Mouse (Mus musculus) induced T-regulatory cell, adult 2 months (primary cell): ENCODE measurements at regions not wholly inside any gene's neighbourhood (a gene's known extent, or its start where the extent isn't known, plus 50 kb on each side); places are given as distances from the start of the nearest gene placed in this dataset.
"Not testable (repeated sequence)": the region's sequence is repeated elsewhere in the genome, so short reads cannot be mapped to it uniquely, and the experiment has no call there.

Experiments used
- DNase-seq: peaks from one replicate; pipeline ENCODE4 v3.0.0-alpha.2; 2012; ENCODE audit warnings: low read depth

- DNase-seq: no peak
Measured at GRCm38 (mm10) chr3:117116210-117116609, 147.4 kb upstream of the Palmd start.

- DNase-seq: no peak
Measured at GRCm38 (mm10) chr3:117112766-117113165, 144.0 kb upstream of the Palmd start.

GRCm38 (mm10) chr3:117112304-117112703 is 143.5 kb upstream of the Palmd start:
- no peak for DNase-seq

- no peak for DNase-seq
Measured at GRCm38 (mm10) chr3:117108966-117109700, 140.3 kb upstream of the Palmd start.

- no peak for DNase-seq
Measured at GRCm38 (mm10) chr3:117107986-117108385, 139.2 kb upstream of the Palmd start.

GRCm38 (mm10) chr3:117107378-117107777 is 138.6 kb upstream of the Palmd start:
- no peak for DNase-seq

GRCm38 (mm10) chr3:117087646-117088045 is 118.9 kb upstream of the Palmd start:
- no peak for DNase-seq

GRCm38 (mm10) chr3:117076734-117077133 is 107.9 kb upstream of the Palmd start:
- DNase-seq: no peak

GRCm38 (mm10) chr3:117073399-117073798 is 104.6 kb upstream of the Palmd start:
- no peak for DNase-seq

GRCm38 (mm10) chr3:117072998-117073397 is 104.2 kb upstream of the Palmd start:
- DNase-seq: no peak

GRCm38 (mm10) chr3:117071851-117072250 is 103.1 kb upstream of the Palmd start:
- DNase-seq: no peak

GRCm38 (mm10) chr3:117067470-117068053 is 98.8 kb upstream of the Palmd start:
- no peak for DNase-seq

- no peak for DNase-seq
Measured at GRCm38 (mm10) chr3:117065904-117066303, 97.1 kb upstream of the Palmd start.

GRCm38 (mm10) chr3:117061831-117062230 is 93.0 kb upstream of the Palmd start:
- peak; percentile 2 for DNase-seq

GRCm38 (mm10) chr3:117061182-117061581 is 92.4 kb upstream of the Palmd start:
- DNase-seq: no peak

GRCm38 (mm10) chr3:117054711-117055110 is 85.9 kb upstream of the Palmd start:
- DNase-seq: not testable (repeated sequence)

GRCm38 (mm10) chr3:117051431-117051830 is 82.6 kb upstream of the Palmd start:
- DNase-seq: no peak

GRCm38 (mm10) chr3:117050909-117051308 is 82.1 kb upstream of the Palmd start:
- no peak for DNase-seq

GRCm38 (mm10) chr3:117049410-117049809 is 80.6 kb upstream of the Palmd start:
- DNase-seq: no peak

GRCm38 (mm10) chr3:117044809-117045208 is 76.0 kb upstream of the Palmd start:
- no peak for DNase-seq

GRCm38 (mm10) chr3:117044304-117044703 is 75.5 kb upstream of the Palmd start:
- DNase-seq: no peak

GRCm38 (mm10) chr3:117038928-117039300 is 70.1 kb upstream of the Palmd start:
- no peak for DNase-seq

GRCm38 (mm10) chr3:117038280-117038927 is 69.6 kb upstream of the Palmd start:
- no peak for DNase-seq
